Mouse (Mus musculus) embryo, embryonic 11.5 days (tissue): ENCODE measurements around the gene Mtmr6.
"Not testable (repeated sequence)": the region's sequence is repeated elsewhere in the genome, so short reads cannot be mapped to it uniquely, and the experiment has no call there.

Source experiments
- DNase-seq: peaks from one replicate; pipeline ENCODE4 v3.0.0-alpha.2; 2012; ENCODE audit warnings: low read depth, low spot score

The Mtmr6 gene

DNA sequence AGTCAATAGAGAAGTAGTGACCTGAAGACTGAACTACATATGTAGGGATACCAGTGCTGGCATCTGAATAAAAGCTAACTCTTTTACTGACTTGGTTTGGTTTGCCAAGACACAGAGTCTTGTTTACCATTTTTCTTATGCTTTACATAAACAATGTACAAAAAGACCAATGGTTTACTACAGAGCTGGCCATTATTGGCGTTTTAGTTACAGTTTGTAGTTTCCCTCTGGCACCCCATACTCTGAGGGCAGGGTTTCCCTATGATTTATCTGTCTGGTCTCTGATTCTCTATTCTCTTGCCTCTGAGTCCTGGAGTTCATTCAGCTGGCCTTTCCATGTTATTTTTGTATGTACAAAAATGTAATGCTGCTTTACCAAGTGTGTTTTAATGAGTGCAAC, 30.5 kb downstream of the Mtmr6 start:
- no peak for DNase-seq

DNA sequence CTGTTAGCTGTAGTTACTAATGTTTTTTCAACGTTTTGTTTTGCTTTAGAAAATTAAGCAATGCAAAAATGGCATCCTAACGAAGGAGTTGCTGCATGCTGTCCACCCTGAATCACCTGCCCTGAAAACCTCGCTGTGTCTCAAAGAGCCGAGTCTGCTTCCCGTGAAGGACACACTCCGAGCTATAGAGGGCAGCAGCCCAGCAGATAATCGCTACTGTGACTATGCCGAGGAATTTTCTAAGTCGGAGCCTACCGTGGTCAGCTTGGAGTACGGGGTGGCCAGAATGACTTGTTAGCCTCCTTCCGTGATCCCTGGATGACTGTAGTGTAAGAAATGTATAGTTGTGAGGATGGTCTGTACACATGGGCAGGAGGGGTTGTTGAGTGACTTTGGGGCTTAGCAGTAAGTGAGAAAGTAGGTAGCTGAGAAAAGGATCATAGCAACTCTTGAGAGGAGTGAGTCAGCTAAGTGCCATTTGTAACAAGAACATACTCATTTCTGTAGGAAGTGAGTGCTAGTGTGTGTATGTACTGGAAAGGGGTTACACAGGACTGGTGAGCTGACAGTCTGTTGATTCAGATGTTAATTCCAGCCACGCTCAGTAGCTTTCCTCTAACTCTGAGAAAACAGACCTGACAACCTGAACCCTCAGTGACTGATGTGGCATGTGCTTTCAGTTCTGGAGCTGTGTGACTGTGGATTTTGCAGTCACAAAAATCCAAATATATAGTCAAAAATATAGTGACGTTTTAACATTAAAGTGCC, 35.4 kb downstream of the Mtmr6 start:
- no peak for DNase-seq

DNA sequence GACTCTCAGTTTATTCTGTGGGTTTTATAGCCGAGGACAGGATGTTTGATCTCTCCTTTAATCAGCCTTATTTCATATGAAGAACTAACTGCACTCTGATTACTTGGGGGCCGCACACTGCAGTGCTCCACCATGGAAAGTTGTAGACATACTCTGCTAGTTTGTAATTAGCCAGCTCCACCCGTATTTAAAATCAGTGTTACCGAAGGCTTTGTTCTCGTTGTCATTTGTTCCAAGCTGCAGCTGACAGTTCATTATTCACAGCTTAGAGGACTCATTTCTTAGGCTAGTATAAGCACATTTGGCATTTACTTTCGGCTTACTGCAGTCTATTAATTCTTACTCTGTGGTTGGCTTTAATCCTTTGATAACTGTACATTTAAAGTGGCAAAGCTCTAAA, 36.0 kb downstream of the Mtmr6 start:
- DNase-seq: no peak

GRCm38 (mm10) chr14:60302441-60302840, 37.4 kb downstream of the Mtmr6 start:
- no peak for DNase-seq

GRCm38 (mm10) chr14:60304441-60305220, 39.6 kb downstream of the Mtmr6 start:
- no peak for DNase-seq

DNA sequence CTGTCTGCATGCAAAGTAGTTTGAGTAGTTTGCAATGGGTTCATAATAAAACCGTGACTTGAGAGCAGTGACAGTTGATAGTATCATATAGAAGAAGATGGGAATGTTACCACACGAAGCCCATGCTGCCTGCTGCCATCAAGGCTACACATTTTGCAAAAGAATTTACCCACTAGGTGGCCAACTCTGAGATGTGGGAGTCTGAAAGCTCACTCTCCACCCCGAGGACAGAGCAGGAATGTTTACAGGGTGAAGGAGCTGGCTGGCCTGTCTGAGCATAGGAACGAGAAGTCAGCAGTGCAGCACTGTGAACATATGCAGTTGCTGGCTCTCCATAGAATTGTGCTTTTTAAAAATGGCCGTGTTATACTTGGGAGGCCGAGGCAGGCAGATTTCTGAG, 43.1 kb downstream of the Mtmr6 start:
- no peak for DNase-seq

DNA sequence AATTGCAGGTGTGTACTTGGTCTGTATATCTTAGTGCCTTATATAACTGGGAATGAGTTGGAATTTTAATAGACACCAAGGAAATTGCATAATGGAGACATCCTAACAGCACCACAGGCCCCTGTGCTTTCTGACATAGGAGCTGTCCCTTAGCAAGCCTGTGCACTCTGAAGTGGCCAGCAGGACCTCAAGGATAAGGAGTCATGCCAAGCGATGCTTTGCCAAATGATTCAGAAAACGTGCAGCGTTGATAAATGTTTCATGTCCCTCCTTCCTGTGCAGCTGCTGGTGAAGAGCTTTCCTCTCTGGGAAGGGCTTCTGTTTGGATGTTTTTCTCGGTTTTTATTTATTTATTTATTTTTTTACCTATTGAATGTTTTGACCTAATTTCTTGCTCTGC, 45.7 kb downstream of the Mtmr6 start:
- DNase-seq: no peak

GRCm38 (mm10) chr14:60319231-60319630, 54.2 kb downstream of the Mtmr6 start:
- no peak for DNase-seq

- DNase-seq: no peak
Observed at GRCm38 (mm10) chr14:60320813-60321212, 55.8 kb downstream of the Mtmr6 start.

- not testable (repeated sequence) for DNase-seq
Observed at GRCm38 (mm10) chr14:60340001-60340400, 75.0 kb downstream of the Mtmr6 start.

DNA sequence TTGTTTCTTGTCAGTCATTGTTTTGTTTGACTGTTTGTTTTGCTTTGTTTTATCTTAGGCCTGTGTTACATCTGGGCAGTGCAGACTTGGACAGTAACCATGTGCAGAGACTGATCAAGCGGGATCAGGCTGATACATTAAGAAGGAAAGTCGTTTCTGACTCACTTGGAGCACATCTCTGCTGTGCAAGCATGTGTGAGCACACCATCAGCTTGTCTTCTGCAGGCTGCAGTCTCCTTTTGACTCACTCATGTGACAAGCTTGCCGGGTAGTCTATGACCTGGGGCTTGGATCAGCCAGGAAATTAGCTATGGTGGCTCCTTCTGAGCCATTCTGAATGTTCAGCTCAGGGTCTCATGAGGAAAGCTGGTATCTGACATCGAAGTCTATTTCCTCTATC, 75.5 kb downstream of the Mtmr6 start:
- DNase-seq: no peak

- no peak for DNase-seq
Observed at GRCm38 (mm10) chr14:60345326-60345876, 80.4 kb downstream of the Mtmr6 start.
